Mouse (Mus musculus): ENCODE data around the gene Cep170b. TPM values are rescaled to one million over a fixed set of nuclear protein-coding genes. Genes with fewer than 3 reads are reported as not detected.

The Cep170b gene
- polyA plus RNA-seq, 1 experiment from 2014 or later = 8.0 TPM

DNA sequence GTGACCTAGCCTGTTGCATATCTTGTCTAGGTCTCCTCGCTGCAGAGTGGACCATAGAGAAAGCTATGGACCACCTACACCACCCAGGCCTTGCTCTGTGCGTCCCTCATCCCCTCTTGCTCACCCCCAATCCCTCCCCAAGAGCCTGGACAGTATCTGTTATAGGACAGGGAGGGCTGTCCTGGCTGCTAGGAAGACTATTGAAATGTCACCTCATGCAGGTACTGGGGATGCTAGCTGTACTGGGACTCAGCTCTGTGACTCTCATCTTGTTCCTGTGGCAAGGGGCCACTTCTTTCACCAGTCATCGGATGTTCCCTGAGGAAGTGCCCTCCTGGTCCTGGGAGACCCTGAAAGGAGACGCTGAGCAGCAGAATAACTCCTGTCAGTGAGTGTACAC lies 42.9 kb downstream of the Cep170b start:
- ATAC-seq (replicated peaks; ENCODE audit: low FRiP score) (no peak), DNase-seq (ENCODE audit: low spot score) (no peak)
- H3K27ac ChIP-seq (ENCODE audit: low read depth, low read length) = no peak overlapping the region
- 60% methylated on average over 4 of the region's 4 CpGs for WGBS
- no peak overlapping the region for H3K4me3 ChIP-seq (ENCODE audit: low read depth, low read length)
- no peaks in the 10 kb centered on the region for H3K36me3 ChIP-seq (ENCODE audit: control insufficient read depth, insufficient read depth, low read length)
- H3K4me2 ChIP-seq = no peak overlapping the region
- no peak overlapping the region for H3K9ac ChIP-seq (ENCODE audit: low read depth, low read length)
- no peaks in the 10 kb centered on the region for H3K27me3 ChIP-seq (replicated peaks; ENCODE audit: control insufficient read depth, insufficient read depth, low read length)
- H3K4me1 ChIP-seq (replicated peaks; ENCODE audit: control insufficient read depth, insufficient read depth, low read length) = no peaks in the 10 kb centered on the region
- no peaks in the 10 kb centered on the region for H3K9me3 ChIP-seq (ENCODE audit: control insufficient read depth, low read length)

- Histone ChIP-seq H3K9me3 (ENCODE audit: control insufficient read depth, low read length) (no peaks in the 10 kb centered on the region), H3K4me3 (ENCODE audit: low read depth, low read length) (no peak overlapping the region), H3K27me3 (replicated peaks; ENCODE audit: control insufficient read depth, insufficient read depth, low read length) (no peaks in the 10 kb centered on the region), H3K4me2 (no peak overlapping the region), H3K27ac (ENCODE audit: low read depth, low read length) (no peak overlapping the region), H3K9ac (ENCODE audit: low read depth, low read length) (no peak overlapping the region), H3K4me1 (replicated peaks; ENCODE audit: control insufficient read depth, insufficient read depth, low read length) (no peaks in the 10 kb centered on the region), H3K36me3 (ENCODE audit: control insufficient read depth, insufficient read depth, low read length) (no peaks in the 10 kb centered on the region)
- 69% methylated on average over 5 of the region's 5 CpGs for WGBS
- DNase-seq (ENCODE audit: low spot score) (no peak), ATAC-seq (replicated peaks; ENCODE audit: low FRiP score) (no peak)
Observed at GRCm38 (mm10) chr12:112764141-112764540, 43.9 kb downstream of the Cep170b start.

DNA sequence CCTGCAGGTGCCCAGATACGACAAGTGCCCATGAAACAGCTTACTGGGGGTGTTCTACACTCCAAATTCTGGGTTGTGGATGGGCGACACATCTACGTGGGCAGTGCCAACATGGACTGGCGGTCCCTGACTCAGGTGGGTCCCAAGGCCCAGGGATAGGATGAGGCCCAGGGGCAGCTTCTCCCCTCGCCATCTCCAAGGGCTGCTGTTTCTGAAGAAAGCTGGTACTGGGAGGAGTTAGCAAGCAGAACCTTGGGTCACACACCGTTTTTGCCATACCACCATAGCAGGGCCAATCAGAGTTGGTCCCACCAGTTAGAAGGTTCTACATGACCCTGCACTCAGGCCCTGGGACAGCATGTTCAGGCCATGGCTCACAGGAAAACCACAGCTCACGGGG lies 44.7 kb downstream of the Cep170b start:
- H3K27me3 ChIP-seq (replicated peaks; ENCODE audit: control insufficient read depth, insufficient read depth, low read length) = no peaks in the 10 kb centered on the region
- H3K4me3 ChIP-seq (ENCODE audit: low read depth, low read length) = no peak overlapping the region
- H3K4me1 ChIP-seq (replicated peaks; ENCODE audit: control insufficient read depth, insufficient read depth, low read length) = no peaks in the 10 kb centered on the region
- ATAC-seq (replicated peaks; ENCODE audit: low FRiP score) (no peak), DNase-seq (ENCODE audit: low spot score) (no peak)
- 78% methylated on average over 7 of the region's 7 CpGs for WGBS
- no peak overlapping the region for H3K9ac ChIP-seq (ENCODE audit: low read depth, low read length)
- H3K9me3 ChIP-seq (ENCODE audit: control insufficient read depth, low read length) = no peaks in the 10 kb centered on the region
- no peak overlapping the region for H3K4me2 ChIP-seq
- H3K36me3 ChIP-seq (ENCODE audit: control insufficient read depth, insufficient read depth, low read length) = no peaks in the 10 kb centered on the region
- no peak overlapping the region for H3K27ac ChIP-seq (ENCODE audit: low read depth, low read length)

GRCm38 (mm10) chr12:112766586-112766985 lies 46.3 kb downstream of the Cep170b start:
- no peak overlapping the region for H3K9ac ChIP-seq (ENCODE audit: low read depth, low read length)
- H3K36me3 ChIP-seq (ENCODE audit: control insufficient read depth, insufficient read depth, low read length) = no peaks in the 10 kb centered on the region
- WGBS = 84% methylated on average over 7 of the region's 7 CpGs
- H3K27ac ChIP-seq (ENCODE audit: low read depth, low read length) = no peak overlapping the region
- ATAC-seq (replicated peaks; ENCODE audit: low FRiP score) (no peak), DNase-seq (ENCODE audit: low spot score) (no peak)
- H3K9me3 ChIP-seq (ENCODE audit: control insufficient read depth, low read length) = no peaks in the 10 kb centered on the region
- H3K27me3 ChIP-seq (replicated peaks; ENCODE audit: control insufficient read depth, insufficient read depth, low read length) = no peaks in the 10 kb centered on the region
- H3K4me2 ChIP-seq = no peak overlapping the region
- no peaks in the 10 kb centered on the region for H3K4me1 ChIP-seq (replicated peaks; ENCODE audit: control insufficient read depth, insufficient read depth, low read length)
- H3K4me3 ChIP-seq (ENCODE audit: low read depth, low read length) = no peak overlapping the region

- WGBS = 90% methylated on average over 16 of the region's 16 CpGs
- 0 out of 2 replicates have a peak, but pooled peaks cover 2% of the 10 kb centered on the region for H3K27me3 ChIP-seq (replicated peaks; ENCODE audit: control insufficient read depth, insufficient read depth, low read length)
- no peak overlapping the region for H3K9ac ChIP-seq (ENCODE audit: low read depth, low read length)
- DNase-seq (ENCODE audit: low spot score) = no peak
- H3K4me3 ChIP-seq (ENCODE audit: low read depth, low read length) = no peak overlapping the region
- H3K9me3 ChIP-seq (ENCODE audit: control insufficient read depth, low read length) = no peaks in the 10 kb centered on the region
- no peaks in the 10 kb centered on the region for H3K36me3 ChIP-seq (ENCODE audit: control insufficient read depth, insufficient read depth, low read length)
- no peak overlapping the region for H3K4me2 ChIP-seq
- H3K27ac ChIP-seq (ENCODE audit: low read depth, low read length) = no peak overlapping the region
- no peaks in the 10 kb centered on the region for H3K4me1 ChIP-seq (replicated peaks; ENCODE audit: control insufficient read depth, insufficient read depth, low read length)
- no peak for ATAC-seq (replicated peaks; ENCODE audit: low FRiP score)
Observed at GRCm38 (mm10) chr12:112767036-112767890, 47.0 kb downstream of the Cep170b start.

- no peak overlapping the region for H3K9ac ChIP-seq (ENCODE audit: low read depth, low read length)
- ATAC-seq (replicated peaks; ENCODE audit: low FRiP score) = no peak
- 82% methylated on average over 8 of the region's 8 CpGs for WGBS
- H3K27me3 ChIP-seq (replicated peaks; ENCODE audit: control insufficient read depth, insufficient read depth, low read length) = 0 out of 2 replicates have a peak, but pooled peaks cover 2% of the 10 kb centered on the region
- no peak overlapping the region for H3K4me2 ChIP-seq
- no peak for DNase-seq (ENCODE audit: low spot score)
- no peak overlapping the region for H3K27ac ChIP-seq (ENCODE audit: low read depth, low read length)
- H3K36me3 ChIP-seq (ENCODE audit: control insufficient read depth, insufficient read depth, low read length) = no peaks in the 10 kb centered on the region
- H3K4me3 ChIP-seq (ENCODE audit: low read depth, low read length) = no peak overlapping the region
- H3K9me3 ChIP-seq (ENCODE audit: control insufficient read depth, low read length) = no peaks in the 10 kb centered on the region
- H3K4me1 ChIP-seq (replicated peaks; ENCODE audit: control insufficient read depth, insufficient read depth, low read length) = no peaks in the 10 kb centered on the region
Observed at GRCm38 (mm10) chr12:112768166-112768565, 47.9 kb downstream of the Cep170b start.

- no peak for ATAC-seq (replicated peaks; ENCODE audit: low FRiP score)
- no peak for DNase-seq (ENCODE audit: low spot score)
- WGBS = 72% methylated on average over 6 of the region's 6 CpGs
- Histone ChIP-seq H3K9ac (ENCODE audit: low read depth, low read length) (no peak overlapping the region), H3K27me3 (replicated peaks; ENCODE audit: control insufficient read depth, insufficient read depth, low read length) (0 out of 2 replicates have a peak, but pooled peaks cover 2% of the 10 kb centered on the region), H3K4me1 (replicated peaks; ENCODE audit: control insufficient read depth, insufficient read depth, low read length) (no peaks in the 10 kb centered on the region), H3K27ac (ENCODE audit: low read depth, low read length) (no peak overlapping the region), H3K9me3 (ENCODE audit: control insufficient read depth, low read length) (no peaks in the 10 kb centered on the region), H3K36me3 (ENCODE audit: control insufficient read depth, insufficient read depth, low read length) (no peaks in the 10 kb centered on the region), H3K4me2 (no peak overlapping the region), H3K4me3 (ENCODE audit: low read depth, low read length) (no peak overlapping the region)
Observed at GRCm38 (mm10) chr12:112769031-112769430, 48.8 kb downstream of the Cep170b start.

DNA sequence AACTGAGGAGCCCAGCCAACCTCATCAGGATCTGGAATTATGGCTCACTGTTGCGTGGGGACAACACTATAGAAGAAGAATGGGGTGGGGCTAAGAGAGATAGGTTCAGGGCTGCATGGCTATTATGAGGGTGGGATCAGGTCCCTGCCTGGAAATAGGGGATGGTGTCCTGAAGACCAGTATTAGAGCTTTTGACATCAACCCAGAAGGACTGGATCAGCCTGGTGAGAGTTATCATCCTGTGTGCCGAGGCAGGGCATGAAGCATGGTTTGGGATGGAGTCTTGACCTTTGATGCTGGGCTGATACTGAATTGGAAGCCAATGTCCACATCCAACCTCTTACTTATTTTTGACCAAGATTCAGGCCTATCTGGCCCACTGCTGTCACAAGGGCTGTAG lies 49.5 kb downstream of the Cep170b start:
- Histone ChIP-seq H3K9ac (ENCODE audit: low read depth, low read length) (no peak overlapping the region), H3K4me2 (no peak overlapping the region), H3K4me1 (replicated peaks; ENCODE audit: control insufficient read depth, insufficient read depth, low read length) (no peaks in the 10 kb centered on the region), H3K9me3 (ENCODE audit: control insufficient read depth, low read length) (no peaks in the 10 kb centered on the region), H3K4me3 (ENCODE audit: low read depth, low read length) (no peak overlapping the region), H3K27me3 (replicated peaks; ENCODE audit: control insufficient read depth, insufficient read depth, low read length) (0 out of 2 replicates have a peak, but pooled peaks cover 2% of the 10 kb centered on the region), H3K27ac (ENCODE audit: low read depth, low read length) (no peak overlapping the region), H3K36me3 (ENCODE audit: control insufficient read depth, insufficient read depth, low read length) (no peaks in the 10 kb centered on the region)
- 73% methylated on average over 2 of the region's 2 CpGs for WGBS
- no peak for ATAC-seq (replicated peaks; ENCODE audit: low FRiP score)
- no peak for DNase-seq (ENCODE audit: low spot score)

DNA sequence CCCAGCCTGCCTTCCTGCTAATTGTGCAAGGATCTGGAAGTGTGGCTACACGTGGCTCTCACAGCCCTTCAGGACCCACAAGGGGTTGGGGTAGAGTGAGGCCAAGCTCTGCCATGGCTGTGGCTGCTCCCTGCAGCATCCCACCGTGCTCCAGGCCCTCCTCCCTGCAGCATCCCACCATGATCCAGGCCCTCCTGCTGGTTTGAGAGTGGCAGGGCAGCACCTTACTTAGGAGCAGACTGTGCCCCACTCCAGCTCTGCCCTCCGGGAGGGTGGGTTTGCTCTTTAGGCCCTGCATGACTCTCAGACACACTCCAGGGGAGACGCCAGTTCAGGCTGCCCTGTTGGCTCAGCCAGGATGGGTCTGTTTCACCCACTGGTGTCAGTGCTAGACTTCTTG lies 50.1 kb downstream of the Cep170b start:
- WGBS = 75% methylated on average over 4 of the region's 4 CpGs
- Histone ChIP-seq H3K27me3 (replicated peaks; ENCODE audit: control insufficient read depth, insufficient read depth, low read length) (0 out of 2 replicates have a peak, but pooled peaks cover 2% of the 10 kb centered on the region), H3K9ac (ENCODE audit: low read depth, low read length) (no peak overlapping the region), H3K4me1 (replicated peaks; ENCODE audit: control insufficient read depth, insufficient read depth, low read length) (no peaks in the 10 kb centered on the region), H3K4me3 (ENCODE audit: low read depth, low read length) (no peak overlapping the region), H3K36me3 (ENCODE audit: control insufficient read depth, insufficient read depth, low read length) (no peaks in the 10 kb centered on the region), H3K9me3 (ENCODE audit: control insufficient read depth, low read length) (0 out of 2 replicates have a peak, but pooled peaks cover 3% of the 10 kb centered on the region), H3K4me2 (no peak overlapping the region), H3K27ac (ENCODE audit: low read depth, low read length) (no peak overlapping the region)
- no peak for DNase-seq (ENCODE audit: low spot score)
- ATAC-seq (replicated peaks; ENCODE audit: low FRiP score) = no peak
